Mouse (Mus musculus): ENCODE measurements around the gene Irx5. TPM values are rescaled to one million over a fixed set of nuclear protein-coding genes. Genes with fewer than 3 reads are reported as not detected.

Gene Irx5
- polyA plus RNA-seq, 1 experiment = 0.06 TPM

DNA sequence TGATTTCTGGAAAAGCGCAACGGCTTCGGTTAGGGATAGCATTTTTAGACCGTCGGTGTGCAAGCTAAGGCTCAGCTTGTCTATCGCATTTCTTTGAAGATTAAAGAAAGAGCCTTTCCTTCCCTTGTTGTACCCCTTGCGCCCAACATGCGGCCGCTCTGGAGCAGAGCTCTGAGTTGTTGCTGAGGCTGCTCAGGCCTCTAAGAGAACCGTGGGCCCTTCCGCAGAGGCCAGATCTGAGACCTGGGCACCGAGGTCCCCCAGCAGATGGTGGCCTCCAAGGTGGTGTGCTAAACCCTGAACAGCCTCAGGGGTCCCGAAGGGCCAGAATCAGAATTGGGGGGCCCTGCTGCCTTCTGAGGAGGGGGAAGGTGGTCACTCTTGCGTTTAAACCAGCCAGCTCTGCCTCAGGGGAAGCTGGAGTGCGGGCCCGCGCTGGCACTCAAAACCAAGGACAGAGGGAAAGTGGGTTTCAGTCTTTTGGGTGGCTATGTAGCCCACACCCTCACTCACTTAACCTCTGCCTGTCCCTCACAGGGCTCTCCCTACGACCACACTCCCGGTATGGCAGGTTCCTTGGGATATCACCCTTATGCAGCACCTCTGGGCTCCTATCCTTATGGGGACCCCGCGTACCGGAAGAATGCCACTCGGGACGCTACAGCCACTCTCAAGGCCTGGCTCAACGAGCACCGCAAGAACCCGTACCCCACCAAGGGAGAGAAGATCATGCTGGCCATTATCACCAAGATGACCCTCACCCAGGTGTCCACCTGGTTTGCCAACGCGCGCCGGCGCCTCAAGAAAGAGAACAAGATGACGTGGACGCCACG is 1.8 kb downstream of the Irx5 start:
- no peak for DNase-seq (ENCODE audit: low read depth, low spot score)
- 5% methylated on average over 35 of the region's 35 CpGs for WGBS

- no peak for DNase-seq (ENCODE audit: low read depth, low spot score)
Observed at GRCm38 (mm10) chr8:92359833-92360082, 2.3 kb downstream of the Irx5 start.

DNA sequence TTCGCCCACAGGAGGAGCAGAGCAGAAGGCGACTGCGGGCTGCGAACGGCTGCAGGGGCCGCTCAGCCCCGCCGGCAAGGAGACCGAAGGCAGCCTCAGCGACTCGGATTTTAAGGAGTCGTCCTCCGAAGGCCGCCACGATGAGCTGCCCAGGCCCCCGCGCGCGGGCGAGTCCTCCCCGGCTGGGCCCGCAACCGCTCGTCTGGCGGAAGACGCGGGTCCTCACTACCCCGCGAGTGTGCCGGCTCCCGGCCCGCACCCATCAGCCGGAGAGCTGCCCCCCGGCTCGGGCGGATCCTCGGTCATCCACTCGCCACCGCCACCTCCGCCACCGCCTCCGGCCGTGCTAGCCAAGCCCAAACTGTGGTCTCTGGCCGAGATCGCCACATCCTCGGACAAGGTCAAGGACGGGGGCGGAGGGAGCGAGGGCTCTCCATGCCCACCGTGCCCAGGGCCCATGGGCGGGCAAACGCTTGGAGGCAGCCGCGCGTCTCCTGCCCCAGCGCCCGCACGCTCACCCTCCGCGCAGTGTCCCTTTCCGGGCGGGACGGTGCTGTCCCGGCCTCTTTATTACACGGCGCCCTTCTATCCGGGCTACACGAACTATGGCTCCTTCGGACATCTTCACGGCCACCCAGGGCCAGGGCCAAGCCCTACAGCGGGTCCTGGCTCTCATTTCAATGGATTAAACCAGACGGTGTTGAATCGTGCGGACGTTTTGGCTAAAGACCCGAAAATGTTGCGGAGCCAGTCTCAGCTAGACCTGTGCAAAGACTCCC is 2.8 kb downstream of the Irx5 start:
- no peak for DNase-seq (ENCODE audit: low read depth, low spot score)
- WGBS = 3% methylated on average over 77 of the region's 77 CpGs

More at GRCm38 (mm10) chr8:92359833-92360082, 2.3 kb downstream of the Irx5 start:
- WGBS = 1% methylated on average over 21 of the region's 21 CpGs

GRCm38 (mm10) chr8:92361546-92362351 is 4.3 kb downstream of the Irx5 start:
- no peak for DNase-seq (ENCODE audit: low read depth, low spot score)
- WGBS = 10% methylated on average over 25 of the region's 25 CpGs

GRCm38 (mm10) chr8:92362396-92363115 is 5.1 kb downstream of the Irx5 start:
- DNase-seq (ENCODE audit: low read depth, low spot score) = no peak
- 8% methylated on average over 15 of the region's 15 CpGs for WGBS

DNA sequence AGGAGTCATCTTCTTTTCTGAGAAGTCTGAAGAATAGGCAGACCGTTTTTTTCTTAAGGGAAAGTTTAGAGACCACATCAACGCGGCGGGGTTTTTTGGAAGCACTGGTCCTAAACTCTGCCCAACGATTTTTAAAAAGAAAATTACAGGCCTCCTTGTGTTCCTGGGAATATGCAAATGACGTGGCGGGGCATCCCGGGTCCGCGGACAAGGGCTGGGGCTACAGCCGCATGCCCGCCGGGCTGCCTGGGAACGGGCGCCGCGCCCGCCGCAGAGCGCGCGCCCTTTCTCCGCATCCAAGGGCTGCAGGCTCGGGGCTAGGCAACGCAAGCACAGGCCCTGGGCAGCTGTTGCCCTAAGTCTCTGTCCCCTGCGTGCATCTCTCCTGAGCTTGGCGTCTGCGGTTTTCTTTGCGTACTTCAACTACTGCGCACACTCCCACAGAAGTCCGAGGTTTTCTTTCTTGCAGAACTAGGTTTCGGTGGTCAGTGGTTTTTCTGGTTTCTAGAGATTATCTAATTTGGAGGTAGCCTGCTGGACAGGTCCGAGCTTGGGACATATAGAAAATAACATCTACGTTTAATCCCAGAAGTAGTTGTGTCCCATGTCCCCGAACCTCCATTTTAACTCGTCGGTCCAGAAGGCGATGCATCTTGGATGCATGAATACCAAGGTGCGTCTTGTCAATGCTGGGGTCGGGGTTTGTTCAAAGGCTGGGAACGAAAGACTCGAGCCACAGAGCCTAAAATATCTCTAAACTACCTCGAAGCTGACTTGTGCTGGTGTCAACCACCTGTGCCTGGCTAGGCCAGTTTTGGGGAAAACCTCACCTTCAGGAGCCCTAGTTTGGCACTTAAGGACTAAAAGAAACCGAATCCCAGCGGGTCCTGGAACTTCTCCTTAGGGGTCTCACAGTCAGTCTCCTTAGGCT is 6.1 kb downstream of the Irx5 start:
- 5% methylated on average over 45 of the region's 45 CpGs for WGBS
- DNase-seq (ENCODE audit: low read depth, low spot score) = no peak

- DNase-seq (ENCODE audit: low read depth, low spot score) = no peak
- WGBS = 6% methylated on average over 20 of the region's 20 CpGs
Observed at GRCm38 (mm10) chr8:92364148-92364775, 6.8 kb downstream of the Irx5 start.

DNA sequence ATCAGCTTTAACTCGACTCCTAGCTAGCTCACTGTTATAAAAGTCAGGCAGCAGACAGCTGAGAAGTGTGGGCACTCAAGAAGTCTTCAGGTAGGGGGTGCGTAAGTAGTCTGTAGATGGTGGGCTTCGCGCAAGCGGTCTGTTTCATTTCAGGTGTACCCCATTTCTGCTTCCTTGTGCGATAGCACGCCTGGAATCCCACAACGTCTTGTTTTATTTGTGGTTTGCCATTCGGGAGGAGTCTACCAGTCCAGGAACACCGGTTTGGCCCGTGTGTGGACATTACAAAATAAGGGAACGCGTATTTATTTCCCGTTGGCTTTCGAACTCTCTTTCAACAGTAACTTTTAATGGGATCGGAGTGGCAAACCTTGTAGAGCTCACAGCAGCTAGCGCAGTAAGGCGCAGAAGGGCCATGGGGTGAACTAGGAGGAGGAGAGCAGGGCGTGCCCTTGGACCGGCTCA is 7.4 kb downstream of the Irx5 start:
- WGBS = 17% methylated on average over 20 of the region's 20 CpGs
- no peak for DNase-seq (ENCODE audit: low read depth, low spot score)

DNA sequence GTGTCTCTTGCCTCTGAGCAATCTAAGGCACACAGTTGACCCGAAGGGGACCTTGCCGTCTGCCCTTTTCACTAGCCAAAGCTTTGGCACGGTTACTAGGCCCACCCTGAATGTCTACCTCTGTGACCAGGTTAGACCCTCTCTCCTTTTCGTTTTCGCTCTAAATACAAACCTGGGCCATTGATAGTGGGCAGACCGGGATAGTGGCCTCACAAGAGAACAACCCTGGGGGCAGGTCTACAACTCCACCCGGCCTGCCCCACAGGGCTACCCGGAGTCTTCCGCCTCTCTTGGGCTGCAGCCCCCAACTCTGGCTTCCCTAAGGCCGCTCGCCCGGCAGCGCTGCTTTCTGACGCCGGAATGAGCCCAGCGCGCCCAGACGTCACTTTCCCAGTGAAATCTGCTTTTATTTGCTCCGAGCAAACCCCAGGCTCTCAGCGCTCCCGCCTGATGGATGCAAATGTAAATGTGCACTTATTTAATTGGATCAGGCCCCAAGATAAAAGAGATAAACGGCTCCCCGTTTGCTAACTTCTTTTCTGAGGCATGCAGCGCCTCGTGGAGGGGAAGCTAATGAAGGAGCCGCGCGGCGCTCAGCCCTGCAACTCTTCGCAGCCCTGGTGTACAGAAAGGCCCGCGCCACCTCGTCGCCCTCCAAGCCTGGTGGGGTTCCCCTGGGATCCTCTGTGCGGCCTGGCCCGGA is 8.0 kb downstream of the Irx5 start:
- WGBS = 5% methylated on average over 36 of the region's 36 CpGs
- DNase-seq (ENCODE audit: low read depth, low spot score) = no peak

GRCm38 (mm10) chr8:92365944-92366735 is 8.7 kb downstream of the Irx5 start:
- 11% methylated on average over 26 of the region's 26 CpGs for WGBS
- no peak for DNase-seq (ENCODE audit: low read depth, low spot score)

DNA sequence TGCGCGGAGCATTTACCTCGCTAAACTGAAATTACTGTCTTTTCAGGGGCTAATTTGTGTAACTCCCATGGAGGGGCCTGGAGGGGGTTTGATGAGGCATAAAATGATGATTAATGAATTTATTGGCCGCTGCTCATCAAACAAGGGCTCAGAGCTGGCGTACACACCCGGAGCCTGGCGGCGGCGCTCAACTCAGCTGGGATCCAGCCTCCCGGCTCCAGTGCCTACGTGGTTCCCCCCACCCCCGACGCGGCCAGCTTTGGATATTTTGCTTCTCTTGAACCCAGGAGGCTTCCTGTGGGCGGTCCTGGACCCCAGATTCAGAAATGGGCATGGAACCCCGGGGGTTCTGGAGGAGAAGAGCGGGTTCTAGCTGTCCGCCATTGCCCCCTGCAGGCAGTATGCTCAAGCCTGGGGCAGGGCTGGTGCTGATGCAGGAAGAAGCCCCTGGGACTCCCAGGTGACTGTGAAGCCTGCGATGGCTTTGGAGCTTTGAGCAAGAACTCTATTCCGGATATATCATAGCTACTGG is 9.4 kb downstream of the Irx5 start:
- no peak for DNase-seq (ENCODE audit: low read depth, low spot score)
- 9% methylated on average over 20 of the region's 20 CpGs for WGBS

DNA sequence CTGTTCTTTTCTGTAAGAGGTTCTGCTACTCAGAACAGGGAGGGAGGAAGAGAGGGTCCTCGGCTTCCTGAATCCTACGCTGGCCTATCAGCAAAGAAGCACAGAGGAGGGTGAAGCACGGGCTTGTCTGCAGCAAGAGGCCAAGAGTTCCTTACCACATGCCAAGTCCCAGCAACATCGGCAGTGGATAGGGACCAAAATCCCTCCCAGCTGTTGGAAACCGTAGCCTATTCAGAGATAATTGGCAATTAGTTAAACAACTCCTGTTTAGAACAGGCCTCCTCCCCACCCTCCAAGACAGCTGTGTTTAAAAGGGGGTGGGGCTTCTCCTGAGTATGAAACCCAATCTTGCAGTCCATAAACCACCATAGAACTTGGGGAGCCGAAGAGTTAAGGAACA is 22.1 kb downstream of the Irx5 start:
- no peak for DNase-seq (ENCODE audit: low read depth, low spot score)
- WGBS = 24% methylated on average over 6 of the region's 6 CpGs

GRCm38 (mm10) chr8:92380571-92380970 is 23.1 kb downstream of the Irx5 start:
- DNase-seq (ENCODE audit: low read depth, low spot score) = no peak
- 54% methylated on average over 2 of the region's 2 CpGs for WGBS

- WGBS = 83% methylated on average over 4 of the region's 4 CpGs
- DNase-seq (ENCODE audit: low read depth, low spot score) = no peak
Observed at GRCm38 (mm10) chr8:92387893-92388292, 30.5 kb downstream of the Irx5 start.

DNA sequence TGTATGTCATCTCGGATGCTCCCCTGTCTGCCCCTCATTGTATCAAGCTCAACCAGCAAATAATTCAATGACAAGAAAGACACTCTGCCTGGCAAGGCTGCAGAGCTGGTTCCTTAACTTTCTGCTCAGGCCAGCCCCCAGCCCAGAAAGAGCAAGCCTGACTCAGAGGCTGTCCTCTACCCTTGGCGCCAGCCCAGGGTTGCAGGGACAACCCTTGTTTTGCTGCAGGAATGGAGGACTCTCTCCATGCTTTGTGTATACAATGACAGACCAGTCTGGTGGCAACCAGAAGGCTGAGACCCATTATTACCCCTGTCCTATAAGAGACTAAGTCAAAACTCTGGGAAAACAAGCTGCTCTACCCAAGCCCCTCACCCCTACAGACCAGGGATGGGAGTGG is 46.8 kb downstream of the Irx5 start:
- DNase-seq (ENCODE audit: low read depth, low spot score) = no peak
- 77% methylated on average over 2 of the region's 2 CpGs for WGBS

DNA sequence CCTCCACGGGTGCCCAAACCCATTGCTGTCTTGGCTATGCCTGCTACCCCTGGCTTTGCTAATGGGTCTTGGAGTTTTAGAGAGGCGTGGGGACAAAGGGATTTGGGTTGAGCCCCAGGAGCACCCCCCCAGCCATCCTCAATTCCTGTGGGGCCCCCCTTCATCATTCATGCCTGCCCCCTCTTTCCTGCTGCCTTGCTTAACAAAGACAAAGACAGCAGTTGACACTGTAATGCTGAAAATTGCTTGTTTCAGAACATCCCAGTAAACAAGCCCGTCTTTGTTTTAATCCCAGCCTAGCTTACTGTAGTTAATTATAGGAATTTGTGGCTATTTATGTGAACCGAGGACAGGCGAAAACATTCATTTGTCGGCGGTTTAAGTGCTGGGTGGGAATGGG is 50.7 kb downstream of the Irx5 start:
- 60% methylated on average over 7 of the region's 7 CpGs for WGBS

DNA sequence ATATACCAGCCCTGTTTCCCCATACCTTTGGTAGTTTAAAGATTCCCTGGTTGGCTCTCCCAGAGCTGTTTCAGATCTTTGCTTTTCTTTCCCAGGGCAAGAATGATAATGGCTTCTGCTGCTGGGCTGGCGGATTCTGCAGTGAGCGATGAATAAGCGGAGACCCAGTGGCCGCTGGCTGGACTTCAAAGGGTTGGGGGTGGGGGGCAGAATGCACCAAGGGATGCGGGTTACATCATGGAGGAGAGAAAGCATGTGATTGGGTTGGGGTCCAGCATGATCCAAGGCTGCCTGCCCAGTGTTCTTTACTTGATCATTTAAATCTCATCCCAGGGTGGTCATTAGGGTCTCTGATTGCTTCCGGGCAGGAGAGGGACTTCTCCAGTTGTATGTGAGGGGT is 56.2 kb downstream of the Irx5 start:
- DNase-seq (ENCODE audit: low read depth, low spot score) = no peak
- WGBS = 77% methylated on average over 6 of the region's 6 CpGs

More for the DNA sequence above, 50.7 kb downstream of the Irx5 start:
- no peak for DNase-seq (ENCODE audit: low read depth, low spot score)
